Mouse (Mus musculus) midbrain, embryonic 13.5 days (tissue): Measurements from ENCODE around the gene Rad54l. TPM values are rescaled to one million over a fixed set of nuclear protein-coding genes. Genes with fewer than 3 reads are reported as not detected.

Experiments
- ATAC-seq: fragments of 200-750 bp; cut with Nextera tagmentation; 2 replicates; pipeline ENCODE4 v1.8.0; 2017; ENCODE audit warnings: mild to moderate bottlenecking, moderate TSS enrichment, moderate library complexity
- H3K27ac ChIP-seq: fragments of 300-500 bp; sonication (generic); 2 replicates; pipeline ENCODE4 v1.5.1; 2015; ENCODE audit warnings: inconsistent platforms, mild to moderate bottlenecking, moderate library complexity
- H3K27me3 ChIP-seq: fragments of 300-500 bp; sonication (generic); 2 replicates; pipeline ENCODE4 v1.6.1; 2015; ENCODE audit warnings: mild to moderate bottlenecking, inconsistent platforms
- H3K36me3 ChIP-seq: fragments of 300-500 bp; sonication (generic); 2 replicates; pipeline ENCODE4 v1.6.1; 2015; ENCODE audit warnings: mild to moderate bottlenecking, inconsistent platforms
- H3K4me1 ChIP-seq: fragments of 300-500 bp; sonication (generic); replicated peaks from 2 replicates; pipeline ENCODE4 v1.6.1; 2015; ENCODE audit warnings: inconsistent platforms
- H3K4me2 ChIP-seq: fragments of 300-500 bp; sonication (generic); replicated peaks from 2 replicates; pipeline ENCODE4 v1.6.1; 2015; ENCODE audit warnings: moderate library complexity, mild to moderate bottlenecking, inconsistent platforms
- H3K4me3 ChIP-seq: fragments of 300-500 bp; sonication (generic); replicated peaks from 2 replicates; pipeline ENCODE4 v1.5.1; 2015; ENCODE audit warnings: mild to moderate bottlenecking, inconsistent platforms
- H3K9ac ChIP-seq: fragments of 300-500 bp; sonication (generic); replicated peaks from 2 replicates; pipeline ENCODE4 v1.6.1; 2015; ENCODE audit warnings: mild to moderate bottlenecking, inconsistent platforms
- H3K9me3 ChIP-seq: fragments of 300-500 bp; sonication (generic); 2 replicates; pipeline ENCODE4 v1.6.1; 2016; ENCODE audit warnings: mild to moderate bottlenecking, inconsistent platforms
- WGBS: fragments of 180-500 bp; shearing (Covaris S2); methylation state at CpG from one replicate; pipeline ENCODE4 v1.1.7; 2015; 5-methylcytosine and 5-hydroxymethylcytosine counted together
- polyA plus RNA-seq: library from polyadenylated mRNA; unstranded; fragments of >200 nt; fragmentation: Nextera tagmentation; extraction: Ambion mirVana; gene quantifications from 2 replicates; pipeline ENCODE4 v1.2.1, GENCODE M21; 2015

The Rad54l gene
- polyA plus RNA-seq, 1 experiment from 2014 or later = 19.4 TPM

- Histone ChIP-seq H3K9me3 (no peaks in the 10 kb centered on the region), H3K4me2 (peak overlapping the region; percentile 97), H3K9ac (peak overlapping the region; percentile 98), H3K36me3 (peaks cover 29% of the 10 kb centered on the region), H3K4me3 (peak overlapping the region; percentile 97), H3K27me3 (no peaks in the 10 kb centered on the region), H3K27ac (peak overlapping the region; percentile 96; the same call in 1 of the 2 replicates), H3K4me1 (peaks cover 33% of the 10 kb centered on the region)
- ATAC-seq = no peak
- 64% methylated on average over 3 of the region's 3 CpGs for WGBS
Observed at GRCm38 (mm10) chr4:116077240-116078095, 46.0 kb downstream of the Rad54l start.

GRCm38 (mm10) chr4:116076369-116077231 lies 46.9 kb downstream of the Rad54l start:
- ATAC-seq = peak; percentile 38
- peaks cover 36% of the 10 kb centered on the region for H3K4me1 ChIP-seq
- peak overlapping the region; percentile 96 for H3K27ac ChIP-seq
- H3K4me2 ChIP-seq = peak overlapping the region; percentile 97
- H3K27me3 ChIP-seq = no peaks in the 10 kb centered on the region
- peaks cover 22% of the 10 kb centered on the region for H3K36me3 ChIP-seq
- H3K9ac ChIP-seq = peak overlapping the region; percentile 98
- 2% methylated on average over 37 of the region's 37 CpGs for WGBS
- H3K9me3 ChIP-seq = no peaks in the 10 kb centered on the region
- H3K4me3 ChIP-seq = peak overlapping the region; percentile 97

DNA sequence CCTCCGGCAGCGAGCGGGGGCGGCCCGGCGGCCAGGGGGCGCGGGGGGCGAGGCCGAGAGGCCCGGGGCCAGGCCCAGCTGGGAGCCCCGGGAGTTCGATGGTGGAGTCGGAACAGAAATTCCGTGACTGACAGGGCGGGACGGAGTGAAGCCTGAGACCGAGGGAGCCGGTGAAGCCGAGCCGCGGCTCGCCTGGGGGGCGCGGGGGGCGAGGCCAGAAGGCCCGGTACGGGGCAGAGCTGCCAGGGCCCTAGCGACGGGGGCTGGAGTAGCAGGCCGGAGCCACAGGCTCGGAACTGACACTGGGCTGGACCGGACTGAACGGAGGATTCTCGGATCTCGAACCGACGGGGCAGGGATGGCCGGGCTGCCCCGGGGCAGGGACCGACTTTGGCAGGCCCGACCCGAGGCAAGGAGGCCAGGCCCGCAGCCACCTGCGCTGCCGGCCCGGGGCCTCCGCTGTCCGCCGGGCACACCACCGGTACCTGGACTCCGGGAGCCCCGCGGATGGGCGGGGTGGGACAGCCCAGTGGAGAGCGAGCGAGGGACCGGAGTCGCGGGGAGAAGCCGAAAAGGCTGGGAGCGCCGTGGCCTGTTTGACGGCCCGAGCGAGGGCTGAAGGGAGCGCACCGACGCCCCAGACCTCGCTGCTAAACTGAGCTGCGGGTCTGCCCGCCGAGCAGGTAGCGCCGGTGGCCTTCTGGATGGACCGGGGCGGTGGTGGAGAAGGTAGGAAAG lies 47.7 kb downstream of the Rad54l start:
- no peaks in the 10 kb centered on the region for H3K27me3 ChIP-seq
- WGBS = under 1% methylated on average over 77 of the region's 77 CpGs
- peak overlapping the region; percentile 97 for H3K4me3 ChIP-seq
- H3K4me1 ChIP-seq = peaks cover 36% of the 10 kb centered on the region
- peak overlapping the region; percentile 98 for H3K9ac ChIP-seq
- peaks cover 14% of the 10 kb centered on the region for H3K36me3 ChIP-seq
- H3K9me3 ChIP-seq = no peaks in the 10 kb centered on the region
- H3K4me2 ChIP-seq = peak overlapping the region; percentile 97
- peak overlapping the region; percentile 96 for H3K27ac ChIP-seq
- peak; percentile 81 for ATAC-seq

DNA sequence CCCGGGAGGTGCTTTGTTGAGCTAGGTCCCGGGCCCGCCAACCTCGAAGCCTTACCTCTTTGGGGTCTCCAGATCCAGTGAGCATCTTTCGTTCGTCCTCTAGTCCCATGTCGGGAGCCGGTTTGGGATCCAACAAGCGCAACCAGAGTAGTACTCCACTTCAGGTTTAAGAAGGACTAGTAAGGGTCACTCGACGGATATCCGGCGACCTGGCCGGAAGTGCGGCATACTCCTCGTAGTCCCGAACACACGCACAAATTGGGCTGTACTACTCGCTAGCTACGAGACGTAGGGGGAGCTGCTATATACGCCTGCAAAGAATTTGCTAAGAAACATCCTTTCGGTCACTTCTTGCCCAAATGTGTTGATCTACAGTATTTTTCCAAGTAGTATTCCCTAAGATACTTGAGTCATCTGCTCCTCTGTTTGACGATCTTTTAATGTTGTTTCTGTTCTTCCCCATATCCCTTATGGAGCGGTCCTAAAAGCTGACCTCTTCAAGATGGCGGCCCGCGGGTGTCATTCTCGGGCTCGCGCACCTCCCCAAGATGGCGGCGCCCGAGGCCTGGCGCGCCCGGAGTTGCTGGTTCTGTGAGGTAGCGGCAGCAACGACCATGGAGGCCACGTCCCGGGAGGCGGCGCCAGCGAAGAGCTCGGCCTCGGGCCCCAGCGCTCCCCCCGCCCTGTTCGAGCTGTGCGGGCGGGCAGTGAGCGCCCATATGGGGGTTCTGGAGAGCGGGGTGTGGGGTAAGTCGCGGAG lies 48.4 kb downstream of the Rad54l start, which contains the start of the genes Uqcrh and Lrrc41:
Gene Uqcrh, minus strand, starts transcription at position 211 of the 760 bp plus-strand sequence.
Gene Lrrc41, plus strand, starts transcription at position 409 of the 760 bp plus-strand sequence.
- Histone ChIP-seq H3K9me3 (no peaks in the 10 kb centered on the region), H3K36me3 (peaks cover 8% of the 10 kb centered on the region), H3K27me3 (no peaks in the 10 kb centered on the region), H3K27ac (peak within 1 kb of the TSS; percentile 96), H3K4me3 (peak within 1 kb of the TSS; percentile 97), H3K4me2 (peak within 1 kb of the TSS; percentile 97), H3K4me1 (peaks cover 36% of the 10 kb centered on the region), H3K9ac (peak within 1 kb of the TSS; percentile 98)
- peak; percentile 94 for ATAC-seq
- WGBS = under 1% methylated on average over 55 of the region's 55 CpGs

- no peak for ATAC-seq
- Histone ChIP-seq H3K27me3 (no peaks in the 10 kb centered on the region), H3K4me2 (peak overlapping the region; percentile 97), H3K4me1 (peaks cover 36% of the 10 kb centered on the region), H3K9ac (peak overlapping the region; percentile 98), H3K9me3 (no peaks in the 10 kb centered on the region), H3K4me3 (peak overlapping the region; percentile 97), H3K36me3 (peaks cover 8% of the 10 kb centered on the region), H3K27ac (peak overlapping the region; percentile 55; the same call in 1 of the 2 replicates)
- 3% methylated on average over 8 of the region's 8 CpGs for WGBS
Observed at GRCm38 (mm10) chr4:116074145-116074675, 49.3 kb downstream of the Rad54l start.

GRCm38 (mm10) chr4:116073146-116073545 lies 50.3 kb downstream of the Rad54l start:
- Histone ChIP-seq H3K4me1 (peaks cover 36% of the 10 kb centered on the region), H3K4me3 (0 out of 2 replicates have a peak overlapping the region, but pooled peaks have one; percentile 1), H3K4me2 (peak overlapping the region; percentile 97), H3K36me3 (peaks cover 19% of the 10 kb centered on the region), H3K9ac (0 out of 2 replicates have a peak overlapping the region, but pooled peaks have one; percentile 29), H3K9me3 (no peaks in the 10 kb centered on the region), H3K27me3 (no peaks in the 10 kb centered on the region), H3K27ac (no peak overlapping the region)
- no peak for ATAC-seq
- 56% methylated on average over 4 of the region's 4 CpGs for WGBS

- Histone ChIP-seq H3K4me1 (peaks cover 21% of the 10 kb centered on the region), H3K9ac (no peak overlapping the region), H3K27ac (no peak overlapping the region), H3K36me3 (peaks cover 43% of the 10 kb centered on the region), H3K9me3 (no peaks in the 10 kb centered on the region), H3K4me2 (no peak overlapping the region), H3K4me3 (no peak overlapping the region), H3K27me3 (no peaks in the 10 kb centered on the region)
- 96% methylated on average over 6 of the region's 6 CpGs for WGBS
- ATAC-seq = no peak
Observed at GRCm38 (mm10) chr4:116070116-116070515, 53.4 kb downstream of the Rad54l start.

DNA sequence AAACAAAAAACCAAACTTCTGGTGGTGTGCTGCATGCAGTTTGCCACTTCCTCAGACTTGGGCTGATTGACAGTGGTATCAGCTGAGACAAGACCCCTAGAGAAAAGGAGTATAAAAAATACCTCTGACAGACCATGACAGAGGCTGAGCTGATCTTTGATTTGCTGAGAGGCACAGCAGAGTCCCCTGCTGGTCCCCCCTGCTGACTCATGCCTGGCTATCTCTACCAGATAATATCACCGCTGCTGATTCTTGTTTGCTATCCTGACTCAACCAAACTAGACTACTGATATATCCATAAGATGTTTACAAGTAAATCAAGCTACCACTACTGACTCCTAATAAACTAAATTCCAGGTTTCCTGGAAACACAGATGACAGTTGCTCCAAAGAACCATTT lies 59.6 kb downstream of the Rad54l start:
- WGBS = 34% methylated on average over 1 of the region's 1 CpGs
- Histone ChIP-seq H3K27ac (no peak overlapping the region), H3K9me3 (no peaks in the 10 kb centered on the region), H3K4me2 (no peak overlapping the region), H3K27me3 (no peaks in the 10 kb centered on the region), H3K4me1 (no peaks in the 10 kb centered on the region), H3K9ac (no peak overlapping the region), H3K4me3 (no peak overlapping the region), H3K36me3 (peaks cover 32% of the 10 kb centered on the region)
- no peak for ATAC-seq

GRCm38 (mm10) chr4:116059012-116059726 lies 64.3 kb downstream of the Rad54l start:
- 81% methylated on average over 5 of the region's 5 CpGs for WGBS
- Histone ChIP-seq H3K36me3 (no peaks in the 10 kb centered on the region), H3K9me3 (no peaks in the 10 kb centered on the region), H3K27ac (no peak overlapping the region), H3K4me1 (peaks cover 5% of the 10 kb centered on the region), H3K27me3 (no peaks in the 10 kb centered on the region), H3K4me2 (no peak overlapping the region), H3K4me3 (no peak overlapping the region), H3K9ac (no peak overlapping the region)
- ATAC-seq = no peak

GRCm38 (mm10) chr4:116057559-116057958 lies 65.9 kb downstream of the Rad54l start:
- Histone ChIP-seq H3K9ac (no peak overlapping the region), H3K9me3 (no peaks in the 10 kb centered on the region), H3K4me1 (peaks cover 12% of the 10 kb centered on the region), H3K27me3 (no peaks in the 10 kb centered on the region), H3K4me2 (no peak overlapping the region), H3K4me3 (no peak overlapping the region), H3K27ac (no peak overlapping the region), H3K36me3 (no peaks in the 10 kb centered on the region)
- no peak for ATAC-seq
- 3% methylated on average over 1 of the region's 1 CpGs for WGBS
